Mouse (Mus musculus) v-Abl transformed pro-B cells (cell line): ENCODE results near the gene Zfp874a.
"Not testable (repeated sequence)": the region's sequence is repeated elsewhere in the genome, so short reads cannot be mapped to it uniquely, and the experiment has no call there.

Experiments used
- in situ Hi-C, 2 experiments: fragments of 400-800 bp; cut with MboI; formaldehyde crosslinking; loops; one replicate each; pipeline ENCODE4 v1.15.1; 2025; ENCODE audit not compliant: unreplicated experiment in 2 of 2

Gene Zfp874a

DNA sequence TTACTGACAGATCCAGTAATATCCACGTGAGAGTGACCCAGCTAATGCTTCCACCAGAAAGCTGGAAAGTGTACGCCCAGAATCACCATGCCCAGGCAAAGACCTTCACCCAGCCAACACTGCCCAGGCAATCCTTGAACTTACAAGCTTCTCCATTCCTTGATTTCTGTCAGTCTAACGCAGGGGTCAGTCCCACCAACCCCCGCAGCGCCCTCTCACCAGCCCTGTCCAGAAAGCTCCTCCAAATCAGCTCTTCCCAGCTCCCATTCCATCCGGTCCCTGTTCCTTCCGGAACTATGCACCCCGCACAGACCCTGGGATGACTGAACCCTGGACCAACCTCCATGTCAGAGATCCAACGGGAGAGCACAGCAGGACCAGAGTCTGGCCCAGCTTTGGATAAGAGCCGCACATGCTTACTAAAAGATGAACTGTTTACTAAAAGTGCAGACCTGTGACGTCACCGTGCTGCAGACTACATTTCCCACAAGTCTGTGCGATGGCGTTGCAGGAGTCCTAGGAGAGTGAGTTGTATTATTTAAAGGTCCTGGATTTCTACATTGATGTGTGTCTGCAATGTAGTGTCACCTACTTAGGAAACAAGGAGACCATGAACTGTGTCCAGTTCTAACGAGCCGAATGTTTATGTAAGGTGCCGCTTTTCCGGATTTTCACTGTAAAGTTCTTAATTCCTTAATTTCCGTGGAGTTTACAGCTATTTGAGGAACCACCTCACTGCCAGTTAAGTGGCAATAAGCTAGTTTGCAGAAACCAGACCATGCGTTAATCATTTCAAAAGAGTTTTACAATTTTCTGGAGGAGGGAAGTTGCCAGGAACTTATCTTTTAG, at the start of gene Zfp874a:
Gene Zfp874a (minus strand): TSS at position 453 of the 849 bp plus-strand sequence.
- in situ Hi-C loops, result loop anchor here in 1 of 2 experiments (5.0 kb wide), 1 partner anchor 36 kb away; no protein-coding TSS in a partner anchor

DNA sequence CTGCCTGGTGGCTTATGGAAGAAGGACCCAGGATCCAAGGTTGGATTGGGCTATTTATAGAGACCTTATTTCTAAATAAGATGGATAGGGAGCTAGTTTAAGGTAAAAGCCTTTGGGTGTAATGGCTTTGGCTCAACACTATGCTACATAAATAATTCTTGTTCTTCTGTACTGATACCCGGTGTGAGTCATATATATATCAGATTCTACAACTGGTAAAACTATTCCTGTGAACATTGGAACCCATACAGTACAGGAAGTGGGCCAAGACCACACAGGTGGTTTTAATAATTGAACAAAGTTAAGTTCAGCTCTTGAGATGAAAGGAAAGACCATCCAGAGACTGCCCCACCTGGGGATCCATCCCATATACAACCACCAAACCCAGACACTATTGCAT, 49.5 kb upstream of the Zfp874a start:
- in situ Hi-C loops, result no loop called here

DNA sequence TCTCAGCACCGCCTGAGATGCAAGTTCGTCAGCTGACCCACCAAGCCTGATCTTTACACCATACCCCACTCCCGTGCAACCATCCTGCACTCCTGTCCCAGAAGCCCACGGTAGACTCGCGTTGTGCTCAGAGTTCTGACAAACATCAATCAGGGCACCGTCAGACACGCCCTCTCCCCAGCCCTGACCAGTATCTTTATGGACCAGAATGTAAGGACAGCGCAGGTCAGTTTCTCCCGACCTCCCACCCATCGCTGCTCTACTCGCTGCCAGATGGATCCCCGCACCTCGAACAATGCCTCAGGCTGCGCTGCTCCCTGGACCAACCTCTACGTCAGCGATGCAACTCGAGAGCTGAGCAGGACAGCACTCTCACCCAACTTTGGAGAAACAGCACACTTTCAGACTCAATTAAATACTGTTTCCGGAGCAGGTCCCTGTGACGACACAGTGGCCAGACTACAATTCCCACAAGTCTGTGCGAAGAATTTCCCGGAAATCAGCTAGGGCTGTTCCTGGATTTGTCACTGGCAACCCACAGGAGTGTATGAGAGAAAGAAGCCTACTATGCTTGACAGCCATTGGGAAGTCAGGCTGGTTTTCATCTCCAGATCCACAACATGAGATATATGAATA, 48.8 kb upstream of the Zfp874a start, which contains the start of gene Zfp58:
Gene Zfp58 (minus strand): TSS at position 472 of the 636 bp plus-strand sequence.
- in situ Hi-C loops, result no loop called here

DNA sequence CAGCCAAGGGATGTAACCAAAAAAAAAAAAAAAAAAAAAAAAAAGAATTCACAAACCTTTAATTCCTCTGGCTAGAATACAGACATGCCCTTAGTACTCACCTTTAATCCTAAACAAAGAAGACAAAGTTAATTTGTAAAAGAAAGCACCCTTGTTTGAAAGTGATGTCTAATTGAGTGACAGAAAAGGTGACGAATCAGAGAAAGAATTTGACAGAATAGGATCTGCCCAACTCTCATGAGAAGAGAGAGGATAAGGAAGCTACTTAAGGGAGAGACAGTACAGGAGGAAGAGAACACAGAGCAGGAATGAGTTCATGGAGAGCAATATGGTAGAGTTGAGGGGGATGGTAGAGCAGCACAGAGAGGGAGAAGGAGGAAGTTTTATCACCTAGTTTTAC, 44.2 kb upstream of the Zfp874a start:
- in situ Hi-C loops, result no loop called here

DNA sequence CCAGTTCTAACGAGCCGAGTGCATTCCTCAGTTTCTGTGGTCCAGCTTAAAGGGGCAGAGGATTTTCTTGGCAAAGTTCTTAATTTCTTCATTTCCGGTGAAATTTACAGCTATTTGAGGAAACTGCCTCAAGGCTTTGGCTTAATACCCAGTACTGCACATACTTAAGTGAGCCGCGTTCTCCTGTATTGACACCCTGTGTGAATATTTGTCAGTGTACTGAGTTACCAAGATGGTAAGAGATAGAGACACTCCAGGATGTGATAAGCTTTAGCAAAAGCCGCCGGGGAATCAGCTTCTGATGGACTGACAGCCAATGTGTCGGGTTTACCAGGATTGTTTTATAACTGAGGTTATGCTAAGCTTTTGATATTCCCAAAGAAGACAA, 33.0 kb upstream of the Zfp874a start:
- in situ Hi-C loops, result no loop called here

DNA sequence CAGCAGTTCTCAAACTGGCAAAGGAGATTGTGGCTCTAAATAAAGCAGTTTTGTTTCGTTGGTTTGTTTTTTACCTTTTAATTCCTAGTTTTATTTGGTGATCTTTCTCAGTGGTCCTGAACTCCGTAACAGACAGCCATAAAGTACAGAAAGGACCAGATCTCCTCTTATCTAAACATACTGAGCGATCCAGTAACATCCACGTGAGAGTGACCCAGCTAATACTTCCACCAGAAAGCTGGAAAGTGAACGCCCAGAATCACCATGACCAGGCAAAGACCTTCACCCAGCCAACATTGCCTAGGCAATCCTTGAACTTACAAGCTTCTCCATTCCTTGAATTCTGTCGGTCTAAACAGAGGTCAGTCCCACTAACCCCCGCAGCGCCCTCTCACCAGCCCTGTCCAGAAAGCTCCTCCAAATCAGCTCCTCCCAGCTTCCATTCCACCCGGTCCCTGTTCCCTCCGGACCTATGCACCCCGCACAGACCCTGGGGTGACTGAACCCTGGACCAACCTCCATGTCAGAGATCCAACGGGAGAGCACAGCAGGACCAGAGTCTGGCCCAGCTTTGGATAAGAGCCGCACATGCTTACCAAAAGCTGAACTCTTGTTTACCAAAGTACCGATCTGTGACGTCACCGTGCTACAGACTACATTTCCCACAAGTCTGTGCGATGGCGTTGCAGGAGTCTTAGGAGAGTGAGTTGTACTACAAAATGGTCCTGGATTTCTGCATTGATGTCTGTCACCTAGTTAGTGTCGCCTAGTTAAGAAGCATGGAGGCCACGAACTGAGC, 32.4 kb upstream of the Zfp874a start, which contains the start of gene Zfp874b:
Gene Zfp874b (minus strand): TSS at position 634 of the 799 bp plus-strand sequence.
- in situ Hi-C loops, result no loop called here

DNA sequence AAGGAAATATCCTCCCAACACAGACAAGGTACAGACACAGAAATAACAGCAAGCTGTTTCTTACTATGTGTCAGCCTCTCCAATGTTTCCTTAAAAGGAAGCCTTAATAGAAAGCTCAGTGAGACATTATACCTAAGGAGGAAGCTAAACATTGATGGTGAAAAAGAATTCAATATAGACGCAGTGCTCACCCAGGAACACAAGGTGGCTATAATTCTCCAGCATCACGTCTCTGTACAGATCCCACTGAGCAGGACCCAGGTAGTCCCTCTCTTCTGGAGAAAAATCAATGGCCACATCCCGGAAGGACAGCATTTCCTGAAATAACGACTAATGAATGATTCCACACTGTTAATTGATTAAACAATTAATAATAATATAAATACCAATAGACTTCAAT, 30.1 kb upstream of the Zfp874a start:
- in situ Hi-C loops, result no loop called here

DNA sequence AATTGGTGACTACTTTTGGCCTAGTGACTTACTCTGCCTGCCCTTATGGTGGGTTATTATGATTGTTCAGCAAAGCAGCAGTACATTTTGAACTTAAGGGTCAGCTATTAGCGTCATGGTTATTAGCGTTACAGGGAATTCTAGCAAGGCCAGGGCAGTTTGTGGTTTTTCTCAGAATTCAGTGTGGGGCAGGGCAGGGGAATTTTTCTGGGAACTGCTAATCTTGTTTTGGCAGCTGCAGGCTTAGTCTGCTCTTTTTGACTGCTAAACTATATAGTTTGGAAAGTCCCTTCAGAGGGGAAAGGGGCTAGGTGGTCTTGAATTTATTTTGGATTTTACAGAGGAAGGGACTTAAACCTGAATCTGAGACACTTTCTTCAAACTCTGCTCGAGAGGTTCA, 17.9 kb upstream of the Zfp874a start:
- in situ Hi-C loops, result no loop called here

DNA sequence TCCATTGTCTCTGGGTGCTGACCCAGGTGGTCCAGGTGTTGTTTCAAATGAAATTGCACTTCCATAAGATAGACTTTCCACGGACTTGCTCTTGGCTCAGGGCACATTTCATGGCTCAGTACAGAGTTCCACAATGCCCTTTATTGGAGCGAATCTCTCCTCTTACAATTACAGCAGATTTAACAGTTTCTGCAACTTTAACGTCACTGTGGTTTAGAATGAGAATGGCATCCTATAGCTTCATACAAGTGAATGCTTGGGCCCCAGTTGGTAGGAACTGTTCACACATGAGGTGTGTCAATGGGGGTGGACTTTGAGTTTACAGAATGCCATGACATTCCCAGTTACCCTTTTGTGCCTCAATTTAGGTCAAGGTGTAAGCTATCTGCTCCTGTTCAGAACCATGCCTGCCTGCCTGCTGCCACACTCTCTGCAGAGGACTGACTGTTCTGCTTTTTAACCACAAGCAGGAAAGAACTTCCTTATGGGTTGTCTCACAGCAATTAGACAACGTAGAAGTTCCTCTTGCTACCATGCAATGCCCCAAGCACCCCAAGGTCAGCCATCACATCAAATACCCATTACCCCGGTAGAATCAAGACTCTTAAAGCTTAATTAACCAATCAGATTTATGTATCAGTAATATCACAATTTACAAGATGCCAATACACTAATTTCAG, 12.2 kb upstream of the Zfp874a start:
- in situ Hi-C loops, result not testable (repeated sequence)

DNA sequence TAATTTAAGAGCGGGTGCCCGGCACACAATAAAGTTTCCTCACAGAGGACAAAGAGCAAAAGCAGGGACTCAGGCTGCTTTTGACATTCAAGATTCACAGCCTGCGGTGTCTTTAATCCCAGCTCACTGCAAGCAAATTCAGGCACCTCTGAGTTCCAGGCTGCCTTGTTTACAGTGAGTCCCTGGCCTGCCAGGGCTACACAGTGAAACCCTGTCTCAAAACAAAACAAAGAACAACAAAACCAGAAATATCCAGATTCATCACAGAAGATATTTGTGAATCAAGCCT, 541 bp upstream of the Zfp874a start:
- in situ Hi-C loops, result loop anchor here in 1 of 2 experiments (5.0 kb wide), 1 partner anchor 35 kb away; no protein-coding TSS in a partner anchor

DNA sequence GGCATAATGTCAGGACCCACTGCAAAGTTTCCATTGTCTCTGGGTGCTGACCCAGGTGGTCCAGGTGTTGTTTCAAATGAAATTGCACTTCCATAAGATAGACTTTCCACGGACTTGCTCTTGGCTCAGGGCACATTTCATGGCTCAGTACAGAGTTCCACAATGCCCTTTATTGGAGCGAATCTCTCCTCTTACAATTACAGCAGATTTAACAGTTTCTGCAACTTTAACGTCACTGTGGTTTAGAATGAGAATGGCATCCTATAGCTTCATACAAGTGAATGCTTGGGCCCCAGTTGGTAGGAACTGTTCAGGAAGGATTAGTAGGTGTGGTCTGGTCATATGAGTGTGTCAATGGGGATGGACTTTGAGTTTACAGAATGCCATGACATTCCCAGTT, 14.3 kb downstream of the Zfp874a start:
- in situ Hi-C loops, result not testable (repeated sequence)

DNA sequence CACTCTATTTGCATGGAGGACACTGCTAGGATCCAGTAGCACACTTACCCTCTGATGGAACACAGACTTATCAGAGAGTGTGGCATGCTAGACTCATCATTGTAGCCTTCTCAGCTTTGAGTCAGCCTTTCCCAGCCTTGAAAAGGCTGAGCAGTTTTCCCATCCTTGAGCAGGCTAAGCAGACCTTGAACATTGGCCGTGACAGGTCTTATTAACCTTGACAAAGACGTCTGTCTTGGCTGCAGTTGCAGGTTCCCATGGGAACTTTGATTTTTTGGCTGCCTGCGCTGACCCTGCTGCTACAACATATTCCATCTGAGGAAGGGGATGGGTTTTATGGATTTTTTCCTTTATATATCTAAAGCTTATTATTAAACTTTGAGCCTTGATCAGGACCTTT, 23.3 kb downstream of the Zfp874a start:
- in situ Hi-C loops, result no loop called here

DNA sequence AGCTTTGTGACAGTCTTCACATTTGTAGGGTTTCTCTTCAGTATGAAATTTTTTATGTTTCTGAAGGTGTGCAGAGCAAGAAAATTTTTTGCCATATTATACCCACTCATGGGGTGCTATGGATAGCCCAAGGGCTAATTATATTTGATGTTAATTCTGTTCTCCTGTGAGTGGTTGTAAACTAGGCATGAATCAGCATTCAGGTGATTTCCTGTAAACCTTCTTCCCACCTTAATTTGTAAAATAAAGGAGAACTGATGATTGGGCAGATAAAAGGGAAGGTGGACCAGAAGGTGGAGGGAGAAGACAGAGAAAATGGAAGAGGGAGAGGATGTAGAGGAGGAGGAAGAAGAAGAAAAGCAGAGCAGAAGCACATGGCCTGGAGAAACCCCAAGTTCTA, 25.7 kb downstream of the Zfp874a start:
- in situ Hi-C loops, result not testable (repeated sequence)

DNA sequence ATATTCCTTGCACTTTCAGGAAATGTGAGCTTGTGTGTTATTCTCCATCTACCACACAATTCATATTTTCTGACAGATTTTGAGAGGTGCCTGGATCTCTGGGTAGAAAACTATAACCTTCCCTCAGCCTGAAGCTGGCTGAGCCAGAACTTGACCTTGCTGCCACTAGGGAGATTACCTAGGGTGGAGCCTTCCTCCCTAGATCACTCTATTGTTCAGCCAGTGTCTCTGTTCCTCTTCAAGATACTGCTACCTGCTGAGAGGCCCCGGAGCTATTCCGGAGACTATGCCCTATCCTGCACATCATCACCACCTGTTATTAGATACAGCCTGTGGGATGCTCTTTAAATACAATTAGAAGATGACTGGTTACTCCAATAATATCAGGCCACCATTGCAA, 28.9 kb downstream of the Zfp874a start:
- in situ Hi-C loops, result not testable (repeated sequence)

DNA sequence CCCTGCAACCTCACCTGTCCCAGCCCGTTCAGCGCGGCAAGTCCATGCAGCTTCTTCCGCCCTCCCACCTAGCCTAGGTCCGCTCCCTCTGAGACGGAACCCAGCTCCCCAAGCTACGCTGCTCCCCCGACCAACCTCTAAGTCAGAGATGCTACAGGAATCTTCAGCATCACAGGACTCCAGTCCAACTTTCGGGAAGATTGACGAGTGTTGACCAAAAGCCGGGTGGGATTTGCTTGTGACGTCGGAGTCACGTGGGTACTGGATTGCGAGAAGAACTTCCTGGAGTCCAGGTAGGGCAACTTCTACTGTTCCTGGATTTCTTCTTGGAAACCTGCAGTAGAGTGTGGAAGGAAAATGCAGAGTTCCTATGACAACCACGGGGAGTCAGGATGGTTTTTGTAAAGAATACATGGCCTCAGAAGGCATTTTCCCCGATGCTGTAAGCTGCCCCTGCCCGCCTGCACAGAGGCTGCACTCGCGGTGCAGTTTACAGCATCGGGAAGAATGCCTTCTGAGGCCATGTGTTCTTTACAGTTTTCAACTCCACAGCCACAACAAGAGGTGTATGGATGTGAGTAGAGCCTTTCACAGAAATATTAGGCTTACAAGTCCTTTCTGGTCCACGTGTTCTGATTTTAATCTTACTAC, 30.1 kb downstream of the Zfp874a start, which contains the start of gene Zfp459:
Gene Zfp459 (minus strand): TSS at position 212 of the 651 bp plus-strand sequence.
- in situ Hi-C loops, result no loop called here

DNA sequence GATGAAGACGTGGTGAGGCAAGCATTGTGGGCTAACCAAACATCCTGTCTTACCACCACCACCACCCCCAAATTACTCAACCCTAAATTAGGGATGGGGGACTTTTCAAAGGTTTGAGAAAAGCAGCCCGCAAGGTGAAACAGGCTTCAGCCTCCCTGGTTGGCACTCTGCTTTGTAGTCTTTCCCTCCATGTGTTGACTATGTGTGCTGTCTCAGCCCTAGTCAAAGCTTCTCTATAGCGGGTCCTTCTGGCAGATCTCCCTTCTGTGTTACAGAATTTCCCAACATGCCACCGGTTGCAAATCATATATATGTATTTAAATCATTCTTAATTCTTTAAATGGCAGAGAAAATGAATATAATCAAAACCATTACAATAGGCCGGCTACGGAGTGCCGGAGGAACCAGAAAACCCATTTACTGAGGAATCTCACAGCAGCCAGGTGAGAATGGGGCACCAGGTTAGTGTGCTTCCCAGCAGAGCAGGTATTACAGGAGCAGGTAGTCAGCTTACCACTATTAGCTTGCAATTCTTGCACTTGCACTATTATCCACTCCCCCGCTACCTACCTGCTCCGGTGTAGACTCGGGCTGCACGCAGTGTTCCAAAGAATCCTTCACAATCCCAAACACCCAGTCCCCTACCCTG, 30.7 kb downstream of the Zfp874a start:
- in situ Hi-C loops, result no loop called here

DNA sequence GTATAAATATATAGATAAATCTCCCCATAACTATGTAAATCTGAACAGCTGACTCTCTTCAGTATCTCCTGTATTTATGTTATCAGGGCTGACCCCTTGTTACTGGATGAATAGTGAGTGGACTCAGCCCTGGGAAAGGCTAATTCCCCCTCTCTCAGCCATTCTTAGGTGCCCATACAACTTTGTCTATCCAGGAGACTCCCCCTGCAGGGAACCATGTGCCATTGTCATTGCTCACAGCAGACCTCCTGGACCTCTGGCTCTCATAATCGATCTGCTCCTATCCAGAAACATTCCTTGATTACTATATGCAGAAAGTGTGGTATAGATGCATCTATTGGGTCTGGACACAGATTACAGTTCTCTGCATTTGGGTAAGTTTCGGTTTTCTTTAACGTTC, 34.6 kb downstream of the Zfp874a start:
- in situ Hi-C loops, result loop anchor here in 1 of 2 experiments (10.0 kb wide), 1 partner anchor 418 kb away; the partner anchor contains the start of gene Gm10037

DNA sequence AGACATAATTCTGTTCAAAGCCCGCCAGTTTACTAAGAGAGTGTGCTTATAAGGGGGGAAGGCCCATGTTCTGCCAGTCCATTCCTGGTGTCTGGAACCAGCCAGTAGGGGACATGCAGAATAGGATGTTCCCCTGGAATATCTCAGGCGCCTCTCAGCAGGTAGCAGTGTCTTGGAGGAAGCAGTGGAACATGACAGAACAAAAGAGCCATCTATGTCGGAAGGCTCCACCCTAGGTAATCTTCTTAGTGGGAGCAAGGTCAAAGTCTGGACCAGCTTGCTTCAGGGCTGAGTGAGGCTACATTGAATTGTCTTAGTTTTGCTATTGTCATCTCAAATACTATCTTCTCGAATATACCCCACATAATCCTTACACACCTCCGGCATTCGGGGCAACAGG, 35.7 kb downstream of the Zfp874a start:
- in situ Hi-C loops, result loop anchor here in 1 of 2 experiments (10.0 kb wide), 1 partner anchor 419 kb away; the partner anchor contains the start of gene Gm10037

DNA sequence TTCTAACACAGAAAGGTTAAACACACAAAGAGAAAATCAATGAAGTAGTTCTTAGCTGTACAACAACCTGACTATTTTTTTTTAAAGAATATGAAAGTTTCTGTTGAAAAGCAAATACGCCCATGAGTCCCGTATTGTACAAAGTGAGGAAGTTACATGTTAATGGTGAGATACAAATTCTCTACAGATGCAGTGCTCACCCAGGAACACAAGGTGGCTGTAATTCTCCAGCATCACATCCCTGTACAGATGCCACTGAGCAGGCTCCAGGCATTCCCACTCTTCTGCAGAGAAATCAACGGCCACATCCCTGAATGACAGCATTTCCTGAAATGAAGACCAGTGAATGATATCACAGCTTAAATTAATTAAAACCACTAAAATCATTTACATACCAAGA, 37.8 kb downstream of the Zfp874a start:
- in situ Hi-C loops, result loop anchor here in 1 of 2 experiments (10.0 kb wide), 1 partner anchor 421 kb away; the partner anchor contains the start of gene Gm10037
